8 mouse cellular contexts compared by ENCODE assay signal in genomic region chr11:6292116-6292987, GRCm38 (mm10). TPM values are rescaled to one million over a fixed set of nuclear protein-coding genes. Genes with fewer than 3 reads are reported as not detected.
DNase-seq lines count a peak whose midpoint lies in the region; ATAC-seq and TF ChIP-seq lines count a peak whose summit lies in the region.

No protein-coding gene starts in this region.

- WGBS in thymus, adult 2 months = 17% methylated on average over 33 of the region's 33 CpGs
- WGBS in intestine, postnatal 0 days = 9% methylated on average over 33 of the region's 33 CpGs

- no peaks in the 10 kb centered on the region for H3K4me1 ChIP-seq in thymus, adult 2 months (replicated peaks; ENCODE audit: control insufficient read depth, insufficient read depth, low read length)
- peaks cover 4% of the 10 kb centered on the region for H3K4me1 ChIP-seq in intestine, postnatal 0 days (replicated peaks; ENCODE audit: control insufficient read depth, insufficient read depth, low read length)
- no peaks in the 10 kb centered on the region; the same call in none of the 2 replicates for H3K4me1 ChIP-seq in testis, adult 2 months (ENCODE audit: control insufficient read depth, insufficient read depth, low read length)

- peak overlapping the region; percentile 87 for H3K4me3 ChIP-seq in thymus, adult 2 months (ENCODE audit: control insufficient read depth, insufficient read depth, low read length)
- peak overlapping the region; percentile 65 for H3K4me3 ChIP-seq in intestine, postnatal 0 days (ENCODE audit: low read depth, low read length)
- peak overlapping the region; percentile 96 for H3K4me3 ChIP-seq in testis, adult 2 months (ENCODE audit: control insufficient read depth, low read depth, low read length)

- H3K27me3 ChIP-seq in thymus, adult 2 months (ENCODE audit: control insufficient read depth, insufficient read depth, low read length) = no peaks in the 10 kb centered on the region
- H3K27me3 ChIP-seq in intestine, postnatal 0 days (replicated peaks; ENCODE audit: control insufficient read depth, insufficient read depth, low read length) = no peaks in the 10 kb centered on the region
- no peaks in the 10 kb centered on the region for H3K27me3 ChIP-seq in testis, adult 2 months (ENCODE audit: control insufficient read depth, insufficient read depth, low read length)

- H3K36me3 ChIP-seq in thymus, adult 2 months (ENCODE audit: control insufficient read depth, insufficient read depth, low read length) = peaks cover 5% of the 10 kb centered on the region; the same call in 1 of the 2 replicates
- peaks cover 8% of the 10 kb centered on the region for H3K36me3 ChIP-seq in intestine, postnatal 0 days (ENCODE audit: control insufficient read depth, insufficient read depth)
- H3K36me3 ChIP-seq in testis, adult 2 months (ENCODE audit: control insufficient read depth, insufficient read depth, low read length) = no peaks in the 10 kb centered on the region

- TF ChIP-seq CTCF in thymus, adult 2 months (IDR thresholded peaks at IDR 0.05; ENCODE audit: borderline replicate concordance, control insufficient read depth, extremely low read depth, insufficient read depth, low read length, poor library complexity) = no peak; the same call in 1 of the 2 replicates
- peak; percentile 65 for TF ChIP-seq CTCF in intestine, postnatal 0 days (IDR thresholded peaks at IDR 0.05; ENCODE audit: low read depth)
- TF ChIP-seq CTCF in testis, adult 2 months (IDR thresholded peaks at IDR 0.05; ENCODE audit: control insufficient read depth, insufficient read depth, insufficient replicate concordance, low read depth, low read length) = peak; percentile 17; the same call in 1 of the 2 replicates

- peak; percentile 79 for ATAC-seq in intestine, postnatal 0 days
- peak; percentile 57 for ATAC-seq in monocyte, adult 5-6 weeks (replicated peaks; ENCODE audit: insufficient number of reproducible peaks, low FRiP score, low TSS enrichment, poor library complexity, severe bottlenecking)

- peak overlapping the region; percentile 69 for H3K27ac ChIP-seq in thymus, adult 2 months (ENCODE audit: control insufficient read depth, insufficient read depth, low read length)
- peak overlapping the region; percentile 94 for H3K27ac ChIP-seq in intestine, postnatal 0 days (ENCODE audit: low read depth, low read length)
- H3K27ac ChIP-seq in testis, adult 2 months (ENCODE audit: control insufficient read depth, insufficient read depth, low read depth, low read length) = peak overlapping the region; percentile 87

- peak; percentile 66 for DNase-seq in thymus, adult 2 months
- DNase-seq in thymus, postnatal 36 days = no peak
- peak; percentile 80 for DNase-seq in embryo, embryonic 10.5 days (ENCODE audit: low spot score)
- DNase-seq in gastrocnemius, postnatal 25 days = peak; percentile 57
- DNase-seq in liver = peak; percentile 75

- no peaks in the 10 kb centered on the region for H3K9me3 ChIP-seq in intestine, postnatal 0 days (ENCODE audit: control insufficient read depth)

- no peak; the same call in 1 of the 2 replicates for TF ChIP-seq POLR2A in thymus, adult 2 months (IDR thresholded peaks at IDR 0.05; ENCODE audit: control insufficient read depth, extremely low read depth, insufficient read depth, low read length, poor library complexity)
- TF ChIP-seq POLR2A in testis, adult 2 months (IDR thresholded peaks at IDR 0.05; ENCODE audit: control insufficient read depth, low read depth, low read length) = peak; percentile 16; the same call in 1 of the 2 replicates

- H3K4me2 ChIP-seq in intestine, postnatal 0 days (replicated peaks; ENCODE audit: low read depth) = peak overlapping the region; percentile 69

- peak overlapping the region; percentile 89 for H3K9ac ChIP-seq in intestine, postnatal 0 days (ENCODE audit: low read depth, low read length)

RNA-seq across cellular contexts. Expression of gene Ogdh, which starts 0.9 kb away (rescaled TPM):
- 153 and 168 TPM in 2 replicates for polyA plus RNA-seq in thymus, adult 2 months (2012; rRNA removed)
- total RNA-seq in gastrocnemius, postnatal 25 days (2021) = 100 to 1,000 TPM; 664 to 688 TPM
- 141 and 148 TPM in 2 replicates for polyA plus RNA-seq in intestine, postnatal 0 days (2015; fragmentation: Nextera tagmentation; extraction: Ambion mirVana)
- total RNA-seq in monocyte, adult 5-6 weeks (2017) = 81.0 to 137 TPM (median 90.9 TPM) in 3 replicates
- polyA plus RNA-seq in testis, adult 2 months (2012; rRNA removed) = 87.1 and 90.1 TPM in 2 replicates

RNA-seq across cellular contexts. Expression of gene Tmed4, which starts 17.7 kb away (rescaled TPM):
- 102 and 109 TPM in 2 replicates for polyA plus RNA-seq in thymus, adult 2 months (2012; rRNA removed)
- 10 to 100 TPM; 54.1 to 57.4 TPM for total RNA-seq in gastrocnemius, postnatal 25 days (2021)
- polyA plus RNA-seq in intestine, postnatal 0 days (2015; fragmentation: Nextera tagmentation; extraction: Ambion mirVana) = 198 and 203 TPM in 2 replicates
- 21.0 to 35.8 TPM (median 33.1 TPM) in 3 replicates for total RNA-seq in monocyte, adult 5-6 weeks (2017)
- polyA plus RNA-seq in testis, adult 2 months (2012; rRNA removed) = 92.6 and 102 TPM in 2 replicates

RNA-seq across cellular contexts. Expression of gene Ddx56, which starts 24.8 kb away (rescaled TPM):
- polyA plus RNA-seq in thymus, adult 2 months (2012; rRNA removed) = 43.4 and 45.5 TPM in 2 replicates
- 10 to 100 TPM; 27.1 to 35.2 TPM for total RNA-seq in gastrocnemius, postnatal 25 days (2021)
- polyA plus RNA-seq in intestine, postnatal 0 days (2015; fragmentation: Nextera tagmentation; extraction: Ambion mirVana) = 36.3 and 39.7 TPM in 2 replicates
- 8.9 to 37.0 TPM (median 20.5 TPM) in 3 replicates for total RNA-seq in monocyte, adult 5-6 weeks (2017)
- 30.8 and 31.3 TPM in 2 replicates for polyA plus RNA-seq in testis, adult 2 months (2012; rRNA removed)

Comparison
In these comparisons a context has a peak if more than half of its experiments do, and no peak if none do; other contexts are left out.
1. DNase-seq: peak in thymus, adult 2 months (single experiment), embryo, embryonic 10.5 days (single experiment), gastrocnemius, postnatal 25 days (single experiment) and liver (single experiment); none in thymus, postnatal 36 days (0 of 2).
2. Peak in every context shown above with its lines, with median percentiles within 50 percentile points of each other: H3K27ac ChIP-seq and H3K4me3 ChIP-seq.